Mouse (Mus musculus) liver, embryonic 11.5 days (tissue): ENCODE measurements around the gene Wdr43. TPM values are rescaled to one million over a fixed set of nuclear protein-coding genes. Genes with fewer than 3 reads are reported as not detected.
A peak's percentile ranks its signal among the peaks of the same experiment; 100 is the strongest.

Source experiments
- ATAC-seq: fragments of 200-750 bp; cut with Nextera tagmentation; replicated peaks from 2 replicates; pipeline ENCODE4 v1.8.0; 2017; ENCODE audit warnings: moderate number of reproducible peaks, mild to moderate bottlenecking, moderate TSS enrichment, moderate library complexity; ENCODE audit not compliant: low FRiP score
- DNase-seq: peaks from one replicate; pipeline ENCODE4 v3.0.0-alpha.2; 2017; ENCODE audit warnings: low spot score
- H3K27ac ChIP-seq: fragments of 300-500 bp; sonication (generic); 2 replicates; pipeline ENCODE4 v1.5.1; 2014; ENCODE audit warnings: mild to moderate bottlenecking, low read depth, low read length, control low read depth
- H3K27me3 ChIP-seq: fragments of 300-500 bp; sonication (generic); replicated peaks from 2 replicates; pipeline ENCODE4 v1.6.1; 2014; ENCODE audit warnings: low read length, mixed read lengths; ENCODE audit not compliant: control insufficient read depth, insufficient read depth
- H3K36me3 ChIP-seq: fragments of 300-500 bp; sonication (generic); 2 replicates; pipeline ENCODE4 v1.6.1; 2014; ENCODE audit warnings: mild to moderate bottlenecking, low read length, moderate library complexity, mixed read lengths; ENCODE audit not compliant: control insufficient read depth, insufficient read depth
- H3K4me1 ChIP-seq: fragments of 300-500 bp; sonication (generic); replicated peaks from 2 replicates; pipeline ENCODE4 v1.6.1; 2014; ENCODE audit warnings: low read length, mixed read lengths; ENCODE audit not compliant: control insufficient read depth, insufficient read depth
- H3K4me2 ChIP-seq: fragments of 300-500 bp; sonication (generic); 2 replicates; pipeline ENCODE4 v1.6.1; 2014; ENCODE audit warnings: mild to moderate bottlenecking, control low read depth, moderate library complexity
- H3K4me3 ChIP-seq: fragments of 300-500 bp; sonication (generic); 2 replicates; pipeline ENCODE4 v1.5.1; 2014; ENCODE audit warnings: low read depth, low read length, control low read depth
- H3K9ac ChIP-seq: fragments of 300-500 bp; sonication (generic); 2 replicates; pipeline ENCODE4 v1.6.1; 2014; ENCODE audit warnings: low read depth, low read length, control low read depth
- H3K9me3 ChIP-seq: fragments of 300-500 bp; sonication (generic); 2 replicates; pipeline ENCODE4 v1.6.1; 2016; ENCODE audit warnings: low read length, inconsistent platforms, mixed read lengths; ENCODE audit not compliant: control insufficient read depth
- WGBS: fragments of 180-500 bp; shearing (Covaris S2); extraction: QIAGEN DNeasy Blood & Tissue Kit; methylation state at CpG from one replicate; pipeline ENCODE4 v1.1.7; 2014; 5-methylcytosine and 5-hydroxymethylcytosine counted together
- polyA plus RNA-seq: library from polyadenylated mRNA; unstranded; fragments of >200 nt; fragmentation: Nextera tagmentation; extraction: Ambion mirVana; gene quantifications from 2 replicates; pipeline ENCODE4 v1.2.1, GENCODE M21; 2014

The Wdr43 gene
- polyA plus RNA-seq, 1 experiment from 2014 or later: 140 TPM

DNA sequence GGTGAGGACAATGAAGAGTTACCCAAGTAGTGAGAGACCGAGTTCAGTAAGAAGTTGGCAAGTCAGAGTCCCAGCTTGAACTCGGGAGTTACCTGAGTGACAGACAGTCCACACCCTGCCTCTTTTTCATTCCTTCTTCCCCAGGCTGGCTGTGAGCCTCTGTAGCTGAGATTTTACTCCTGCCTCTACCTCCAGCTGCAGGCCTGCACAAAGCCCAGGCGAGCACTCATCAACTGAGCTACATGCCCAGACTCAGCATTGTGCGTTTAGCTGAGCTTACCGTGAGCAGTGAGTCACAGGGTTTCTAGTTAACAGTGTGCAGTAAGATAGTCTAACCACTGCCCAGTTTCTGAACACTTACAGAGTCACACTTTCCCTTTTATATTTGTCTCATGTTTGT is 37.2 kb downstream of the Wdr43 start:
- WGBS: 87% methylated on average over 5 of the region's 5 CpGs
- peaks cover 30% of the 10 kb centered on the region for H3K36me3 ChIP-seq
- H3K4me3 ChIP-seq: no peak overlapping the region

DNA sequence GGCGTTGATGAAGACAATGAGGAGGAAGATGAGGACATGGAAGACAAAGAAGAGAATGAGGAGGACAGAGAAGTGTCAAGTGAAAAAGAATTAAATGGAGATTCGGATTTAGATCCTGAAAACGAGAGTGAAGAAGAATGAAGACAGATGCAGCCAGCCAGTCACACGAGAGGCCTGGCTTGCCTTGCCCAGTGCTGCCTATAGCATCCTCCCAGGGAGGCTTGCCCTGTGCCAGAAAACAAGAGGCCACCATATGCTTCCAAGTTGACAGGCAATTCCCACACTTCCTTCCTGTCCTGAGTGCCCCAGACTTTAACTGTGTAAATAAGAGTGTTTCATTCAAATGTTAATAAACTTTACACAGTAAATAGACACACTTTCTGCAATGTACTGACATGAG is 41.8 kb downstream of the Wdr43 start:
- 89% methylated on average over 4 of the region's 4 CpGs for WGBS
- Histone ChIP-seq H3K9me3 (no peaks in the 10 kb centered on the region), H3K9ac (no peak overlapping the region), H3K4me3 (no peak overlapping the region), H3K4me1 (no peaks in the 10 kb centered on the region), H3K27ac (no peak overlapping the region), H3K36me3 (peaks cover 23% of the 10 kb centered on the region), H3K27me3 (no peaks in the 10 kb centered on the region), H3K4me2 (no peak overlapping the region)
- DNase-seq (no peak), ATAC-seq (no peak)

More for the DNA sequence above, 37.2 kb downstream of the Wdr43 start:
- Histone ChIP-seq H3K9me3 (no peaks in the 10 kb centered on the region), H3K9ac (no peak overlapping the region), H3K4me2 (no peak overlapping the region), H3K4me1 (no peaks in the 10 kb centered on the region), H3K27me3 (no peaks in the 10 kb centered on the region), H3K27ac (no peak overlapping the region)
- ATAC-seq: no peak
- DNase-seq: no peak

DNA sequence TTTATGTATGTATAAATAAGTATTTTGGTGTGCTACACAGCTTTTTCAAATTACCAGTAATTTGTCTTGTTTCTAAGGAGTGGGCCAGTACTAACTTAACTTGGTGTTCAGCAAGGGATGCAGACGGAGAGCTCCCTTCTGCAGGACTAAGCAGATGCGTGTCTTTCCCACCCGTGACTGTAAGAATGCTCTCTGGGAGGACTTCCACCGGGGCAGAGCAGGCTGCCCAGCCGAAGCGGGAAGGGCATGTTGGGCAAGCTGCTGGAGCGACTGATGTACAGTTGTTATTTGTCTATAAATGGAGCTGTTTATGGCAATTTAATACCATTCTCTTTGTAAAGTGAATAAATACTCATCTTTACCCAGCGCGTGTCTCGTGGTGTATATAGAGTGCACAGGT is 43.0 kb downstream of the Wdr43 start:
- Histone ChIP-seq H3K36me3 (peaks cover 23% of the 10 kb centered on the region), H3K27ac (no peak overlapping the region), H3K9me3 (no peaks in the 10 kb centered on the region), H3K4me2 (no peak overlapping the region), H3K27me3 (no peaks in the 10 kb centered on the region), H3K4me1 (no peaks in the 10 kb centered on the region), H3K9ac (no peak overlapping the region), H3K4me3 (no peak overlapping the region)
- DNase-seq (no peak), ATAC-seq (no peak)
- WGBS: 92% methylated on average over 10 of the region's 10 CpGs

DNA sequence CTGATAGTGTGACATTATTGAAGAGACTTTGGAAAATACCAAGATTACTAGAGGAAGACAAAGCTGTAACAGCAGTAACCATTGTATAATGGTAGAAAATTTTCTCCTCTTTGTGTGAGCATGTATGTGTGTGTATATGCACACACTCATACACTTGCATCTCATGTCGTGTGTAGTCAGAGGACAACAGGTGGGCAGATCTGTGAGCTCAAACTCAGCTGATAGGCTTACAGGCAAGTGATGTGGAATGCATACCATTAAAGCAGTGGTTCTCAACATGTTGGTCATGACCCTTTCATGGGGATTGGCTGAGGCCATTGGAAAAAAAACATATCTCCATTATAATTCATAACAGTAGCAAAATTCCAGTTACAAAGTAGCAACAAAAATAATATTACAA is 44.7 kb downstream of the Wdr43 start:
- no peak overlapping the region for H3K27ac ChIP-seq
- no peak overlapping the region for H3K9ac ChIP-seq
- ATAC-seq (no peak), DNase-seq (no peak)
- H3K4me2 ChIP-seq: no peak overlapping the region
- no peaks in the 10 kb centered on the region for H3K4me1 ChIP-seq
- no peaks in the 10 kb centered on the region for H3K27me3 ChIP-seq
- peaks cover 18% of the 10 kb centered on the region for H3K36me3 ChIP-seq
- H3K9me3 ChIP-seq: no peaks in the 10 kb centered on the region
- 39% methylated on average over 1 of the region's 1 CpGs for WGBS
- H3K4me3 ChIP-seq: no peak overlapping the region

DNA sequence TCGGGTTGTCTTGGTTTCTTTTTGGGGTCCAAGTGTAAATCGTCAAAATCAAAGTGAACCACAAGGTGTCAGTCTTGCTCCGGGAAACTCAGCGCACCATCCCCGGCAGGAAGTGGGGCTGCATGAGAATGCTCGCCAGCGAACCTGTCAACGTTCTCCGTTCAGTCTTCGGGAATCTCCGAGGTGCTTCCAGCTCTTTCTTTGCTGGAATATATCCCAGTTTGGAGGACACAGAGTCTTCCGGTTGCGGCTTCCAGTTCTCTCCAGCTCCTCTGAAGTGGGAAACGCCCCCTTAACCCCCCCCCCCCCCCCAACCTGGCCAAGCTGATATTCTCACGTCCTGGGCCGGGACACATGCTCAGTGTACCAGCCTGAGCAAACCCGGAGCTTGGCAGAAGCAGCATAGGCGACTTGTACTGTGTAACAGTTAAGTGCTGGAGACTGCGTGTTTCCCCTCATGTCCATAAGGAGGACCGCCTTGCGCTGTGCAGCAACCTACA is 47.1 kb downstream of the Wdr43 start:
- ATAC-seq: peak; percentile 46
- Histone ChIP-seq H3K27ac (no peak overlapping the region), H3K4me1 (no peaks in the 10 kb centered on the region), H3K36me3 (peaks cover 4% of the 10 kb centered on the region; the same call in 1 of the 2 replicates), H3K27me3 (no peaks in the 10 kb centered on the region), H3K4me2 (peak overlapping the region; percentile 78), H3K9ac (no peak overlapping the region), H3K9me3 (no peaks in the 10 kb centered on the region), H3K4me3 (peak overlapping the region; percentile 42)
- DNase-seq: peak; percentile 73
- WGBS: 11% methylated on average over 21 of the region's 21 CpGs

DNA sequence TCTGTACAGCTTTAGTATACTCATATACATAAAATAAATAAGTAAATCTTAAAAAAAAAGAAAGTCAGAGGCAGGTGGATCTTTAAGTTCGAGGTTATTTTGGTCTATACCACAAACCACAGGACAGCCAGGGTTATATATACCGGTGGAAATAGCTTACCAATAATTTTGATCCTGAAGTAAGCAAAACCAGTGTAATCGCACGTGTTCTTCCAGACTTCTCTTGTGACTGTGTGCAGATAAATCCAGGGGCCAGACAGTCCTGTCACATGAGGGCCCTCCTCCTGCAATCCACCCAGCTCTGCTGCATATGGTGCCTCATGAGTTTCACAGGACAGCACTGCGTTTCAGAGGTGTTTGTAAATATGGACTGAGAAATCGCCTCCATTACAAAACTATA is 47.8 kb downstream of the Wdr43 start:
- DNase-seq: no peak
- peaks cover 4% of the 10 kb centered on the region; the same call in 1 of the 2 replicates for H3K36me3 ChIP-seq
- H3K4me2 ChIP-seq: no peak overlapping the region
- H3K27me3 ChIP-seq: no peaks in the 10 kb centered on the region
- H3K9ac ChIP-seq: no peak overlapping the region
- ATAC-seq: no peak
- H3K27ac ChIP-seq: no peak overlapping the region
- WGBS: 65% methylated on average over 6 of the region's 6 CpGs
- H3K4me3 ChIP-seq: no peak overlapping the region; the same call in 1 of the 2 replicates
- H3K4me1 ChIP-seq: no peaks in the 10 kb centered on the region
- no peaks in the 10 kb centered on the region for H3K9me3 ChIP-seq

DNA sequence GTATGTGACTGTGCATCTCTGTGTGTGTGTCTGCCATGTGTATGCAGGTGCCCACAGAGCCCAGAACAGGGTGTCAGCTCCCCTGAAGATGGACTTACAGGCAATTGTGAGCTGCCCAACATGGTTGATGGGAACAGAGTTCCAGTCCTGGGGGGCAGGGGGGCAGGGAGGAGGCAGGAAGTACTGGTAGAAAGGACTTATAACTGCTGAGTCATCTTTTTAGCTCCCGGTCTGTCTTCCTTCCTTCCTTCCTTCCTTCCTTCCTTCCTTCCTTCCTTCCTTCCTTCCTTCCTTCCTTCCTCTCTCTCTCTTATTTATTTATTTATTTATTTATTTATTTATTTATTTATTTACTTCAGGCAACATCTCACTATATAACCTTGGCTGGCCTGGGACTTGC is 48.5 kb downstream of the Wdr43 start:
- no peak overlapping the region for H3K4me2 ChIP-seq
- 38% methylated on average over 1 of the region's 1 CpGs for WGBS
- no peak for ATAC-seq

DNA sequence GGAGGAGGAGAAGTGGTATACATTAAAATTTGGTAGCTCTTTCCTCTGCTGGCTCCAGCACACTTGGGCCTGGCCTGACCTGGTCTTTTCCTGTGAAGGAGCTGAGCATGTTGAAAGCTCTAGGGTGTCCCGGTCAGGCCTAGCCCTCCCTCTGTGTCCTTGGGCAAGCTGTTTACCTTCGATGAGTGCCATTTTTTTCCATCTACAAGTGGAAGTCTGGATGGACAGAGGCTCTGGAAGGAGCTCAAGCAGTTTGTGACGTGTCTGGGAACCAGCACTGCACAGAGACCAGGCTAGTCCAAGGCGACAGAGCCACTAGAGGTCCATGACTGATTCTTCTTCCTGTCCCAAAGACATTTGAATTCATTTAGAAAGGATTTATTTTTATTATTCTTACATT is 49.5 kb downstream of the Wdr43 start:
- Histone ChIP-seq H3K36me3 (no peaks in the 10 kb centered on the region), H3K27me3 (no peaks in the 10 kb centered on the region), H3K4me2 (no peak overlapping the region), H3K9me3 (no peaks in the 10 kb centered on the region), H3K4me1 (no peaks in the 10 kb centered on the region), H3K27ac (no peak overlapping the region), H3K9ac (no peak overlapping the region), H3K4me3 (no peak overlapping the region)
- DNase-seq (no peak), ATAC-seq (no peak)
- WGBS: 77% methylated on average over 4 of the region's 4 CpGs

More for the DNA sequence above, 48.5 kb downstream of the Wdr43 start:
- Histone ChIP-seq H3K27ac (no peak overlapping the region), H3K9ac (no peak overlapping the region), H3K27me3 (no peaks in the 10 kb centered on the region), H3K4me1 (no peaks in the 10 kb centered on the region), H3K4me3 (no peak overlapping the region), H3K36me3 (no peaks in the 10 kb centered on the region), H3K9me3 (no peaks in the 10 kb centered on the region)
- no peak for DNase-seq

DNA sequence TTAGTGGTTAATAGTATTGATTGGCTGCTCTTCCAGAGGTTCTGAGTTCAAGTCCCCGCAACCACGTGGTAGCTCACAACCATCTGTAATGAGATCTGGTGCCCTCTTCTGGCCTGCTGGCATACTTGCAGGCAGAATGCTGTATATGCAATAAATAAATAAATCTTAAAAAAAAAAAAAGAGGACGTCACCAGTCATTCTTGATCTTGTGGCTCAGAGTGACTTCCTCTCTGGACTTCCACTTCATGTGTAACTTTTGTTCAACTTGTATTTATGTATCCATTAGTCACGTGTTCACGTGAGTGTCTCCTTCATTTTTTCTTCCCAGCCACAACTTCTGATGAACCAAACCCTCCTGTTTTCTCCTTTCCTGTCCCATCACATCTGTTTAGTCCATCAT is 53.8 kb downstream of the Wdr43 start:
- 76% methylated on average over 5 of the region's 5 CpGs for WGBS
- DNase-seq: no peak
- no peaks in the 10 kb centered on the region for H3K9me3 ChIP-seq
- H3K27me3 ChIP-seq: no peaks in the 10 kb centered on the region
- no peak for ATAC-seq
- H3K4me2 ChIP-seq: no peak overlapping the region
- no peak overlapping the region for H3K4me3 ChIP-seq
- no peak overlapping the region for H3K9ac ChIP-seq
- no peak overlapping the region for H3K27ac ChIP-seq
- no peaks in the 10 kb centered on the region for H3K36me3 ChIP-seq
- no peaks in the 10 kb centered on the region for H3K4me1 ChIP-seq
